In genomic region chr2:5080053-5080787, GRCm38 (mm10) we compare ENCODE assay signal across 8 mouse cellular contexts. TPM values are rescaled to one million over a fixed set of nuclear protein-coding genes. Genes with fewer than 3 reads are reported as not detected.
DNase-seq lines count a peak whose midpoint lies in the region; ATAC-seq lines count a peak whose summit lies in the region.

No protein-coding gene starts in this region.

- H3K36me3 ChIP-seq in heart, embryonic 14.5 days (ENCODE audit: control insufficient read depth, insufficient read depth, low read length) = no peaks in the 10 kb centered on the region
- H3K36me3 ChIP-seq in stomach, embryonic 14.5 days (ENCODE audit: control insufficient read depth, insufficient read depth, low read length) = no peaks in the 10 kb centered on the region

- no peaks in the 10 kb centered on the region for H3K27me3 ChIP-seq in heart, embryonic 14.5 days (ENCODE audit: control insufficient read depth, insufficient read depth, low read length)
- no peaks in the 10 kb centered on the region for H3K27me3 ChIP-seq in stomach, embryonic 14.5 days (ENCODE audit: control insufficient read depth, insufficient read depth, low read length)

- H3K4me1 ChIP-seq in heart, embryonic 14.5 days (ENCODE audit: control insufficient read depth in 2 of 2, insufficient read depth in 2 of 2, low read length in 2 of 2) = no peaks in the 10 kb centered on the region; a peak in 1 of 4 replicates
- no peaks in the 10 kb centered on the region for H3K4me1 ChIP-seq in stomach, embryonic 14.5 days (ENCODE audit: control insufficient read depth, insufficient read depth, low read length)

- 6% methylated on average over 14 of the region's 14 CpGs for WGBS in heart, embryonic 14.5 days
- WGBS in stomach, embryonic 14.5 days = 5% methylated on average over 14 of the region's 14 CpGs

- peak overlapping the region; percentile 29 to 42 for H3K4me3 ChIP-seq in heart, embryonic 14.5 days (ENCODE audit: control insufficient read depth in 1 of 2, insufficient read depth in 1 of 2, low read depth in 1 of 2, low read length in 2 of 2)
- peak overlapping the region; percentile 17 for H3K4me3 ChIP-seq in stomach, embryonic 14.5 days (ENCODE audit: low read depth, low read length)

- peak overlapping the region; percentile 67 for H3K4me2 ChIP-seq in heart, embryonic 14.5 days (ENCODE audit: low read length)
- peak overlapping the region; percentile 46 for H3K4me2 ChIP-seq in stomach, embryonic 14.5 days (replicated peaks; ENCODE audit: low read depth, low read length)

- H3K27ac ChIP-seq in heart, embryonic 14.5 days (replicated peaks in 1 of 2; ENCODE audit: control insufficient read depth in 1 of 2, insufficient read depth in 1 of 2, low read depth in 2 of 2, low read length in 2 of 2) = no peak overlapping the region
- H3K27ac ChIP-seq in stomach, embryonic 14.5 days (ENCODE audit: low read length) = 0 out of 2 replicates have a peak overlapping the region, but pooled peaks have one; percentile 10

- H3K9me3 ChIP-seq in heart, embryonic 14.5 days (ENCODE audit: control insufficient read depth, low read length) = no peaks in the 10 kb centered on the region
- H3K9me3 ChIP-seq in stomach, embryonic 14.5 days (ENCODE audit: control insufficient read depth, low read depth, low read length) = no peaks in the 10 kb centered on the region

- ATAC-seq in heart, embryonic 14.5 days (ENCODE audit: insufficient number of reproducible peaks, insufficient read depth, low FRiP score, low read depth) = peak; percentile 17; the same call in 1 of the 2 replicates
- peak; percentile 78 for ATAC-seq in megakaryocyte-erythroid progenitor cell, adult 5-6 weeks (replicated peaks; ENCODE audit: low FRiP score, low TSS enrichment, poor library complexity, severe bottlenecking)
- peak; percentile 37; the same call in 1 of the 2 replicates for ATAC-seq in stomach, embryonic 14.5 days (ENCODE audit: insufficient number of reproducible peaks, insufficient read depth, low FRiP score, low read depth)

- peak; percentile 44 for DNase-seq in gastrocnemius, adult 18-20 months (ENCODE audit: low spot score)
- DNase-seq in gastrocnemius, adult 8-10 months (ENCODE audit: low spot score in 2 of 2) = no peak
- peak; percentile 87 for DNase-seq in adipocyte (ENCODE audit: low spot score)
- peak; percentile 53 for DNase-seq in embryo, embryonic 11.5 days (ENCODE audit: low read depth, low spot score)
- DNase-seq in kidney, postnatal 4 days = peak; percentile 62 to 75

- peak overlapping the region; percentile 62; the same call in 1 of the 2 replicates for H3K9ac ChIP-seq in heart, embryonic 14.5 days (ENCODE audit: low read length)
- H3K9ac ChIP-seq in stomach, embryonic 14.5 days (replicated peaks; ENCODE audit: low read depth, low read length) = peak overlapping the region; percentile 33; the same call in 1 of the 2 replicates

RNA-seq across cellular contexts. Expression of gene Optn, which starts 16.4 kb away (rescaled TPM):
- total RNA-seq in gastrocnemius, adult 18-20 months (2021) = 10 to 100 TPM; 81.4 to 99.0 TPM
- 10 to 100 TPM; 65.9 to 85.6 (median 76.9) TPM for total RNA-seq in gastrocnemius, adult 8-10 months (2022)
- polyA plus RNA-seq in heart, embryonic 14.5 days (2014; fragmentation: Nextera tagmentation; extraction: Ambion mirVana) = 14.5 and 14.8 TPM in 2 replicates
- total RNA-seq in megakaryocyte-erythroid progenitor cell, adult 5-6 weeks (2014; fragmentation: Nextera tagmentation) = 89.0 and 116 TPM in 2 replicates
- 193 and 249 TPM in 2 replicates for total RNA-seq in megakaryocyte-erythroid progenitor cell, adult 5-6 weeks (2017)
- polyA plus RNA-seq in stomach, embryonic 14.5 days (2014; fragmentation: Nextera tagmentation; extraction: Ambion mirVana) = 6.5 and 7.1 TPM in 2 replicates

RNA-seq across cellular contexts. Expression of gene Ccdc3, which starts 57.4 kb away (rescaled TPM):
- total RNA-seq in gastrocnemius, adult 18-20 months (2021) = 1 to 10 TPM; 3.6 to 7.3 TPM
- total RNA-seq in gastrocnemius, adult 8-10 months (2022) = 1 to 10 TPM; 2.0 to 9.4 (median 4.9) TPM
- polyA plus RNA-seq in heart, embryonic 14.5 days (2014; fragmentation: Nextera tagmentation; extraction: Ambion mirVana) = 17.7 and 18.3 TPM in 2 replicates
- total RNA-seq in megakaryocyte-erythroid progenitor cell, adult 5-6 weeks (2014; fragmentation: Nextera tagmentation) = not detected in 2 replicates
- not detected in 2 replicates for total RNA-seq in megakaryocyte-erythroid progenitor cell, adult 5-6 weeks (2017)
- polyA plus RNA-seq in stomach, embryonic 14.5 days (2014; fragmentation: Nextera tagmentation; extraction: Ambion mirVana) = 22.7 and 28.9 TPM in 2 replicates

Comparison
In these comparisons a context has a peak if more than half of its experiments do, and no peak if none do; other contexts are left out.
1. DNase-seq: peak in gastrocnemius, adult 18-20 months (single experiment), adipocyte (single experiment), embryo, embryonic 11.5 days (single experiment) and kidney, postnatal 4 days (2 of 2); none in gastrocnemius, adult 8-10 months (0 of 2).
2. ATAC-seq: peak in every context shown above with its lines; median percentile 78 in megakaryocyte-erythroid progenitor cell, adult 5-6 weeks; 37 in stomach, embryonic 14.5 days; 17 in heart, embryonic 14.5 days.